Mouse (Mus musculus): ENCODE measurements at regions not wholly inside any gene's neighbourhood (a gene's known extent, or its start where the extent isn't known, plus 50 kb on each side); places are given as distances from the start of the nearest gene placed in this dataset.

GRCm38 (mm10) chr11:43952151-43952550 is 51.1 kb upstream of the Adra1b start:
- DNase-seq (ENCODE audit: extremely low spot score, low spot score): no peak

GRCm38 (mm10) chr11:43958241-43958975 is 57.4 kb upstream of the Adra1b start:
- DNase-seq (ENCODE audit: extremely low spot score, low spot score): no peak

GRCm38 (mm10) chr11:43958976-43959315 is 57.9 kb upstream of the Adra1b start:
- no peak for DNase-seq (ENCODE audit: extremely low spot score, low spot score)

GRCm38 (mm10) chr11:43960348-43961105 is 59.5 kb upstream of the Adra1b start:
- DNase-seq (ENCODE audit: extremely low spot score, low spot score): no peak

- no peak for DNase-seq (ENCODE audit: extremely low spot score, low spot score)
These were observed 60.5 kb upstream of the Adra1b start for GRCm38 (mm10) chr11:43961398-43962070.

- DNase-seq (ENCODE audit: extremely low spot score, low spot score): no peak
These were observed 66.8 kb upstream of the Adra1b start for GRCm38 (mm10) chr11:43967764-43968163.

GRCm38 (mm10) chr11:43971886-43972285 is 70.9 kb upstream of the Adra1b start:
- no peak for DNase-seq (ENCODE audit: extremely low spot score, low spot score)

GRCm38 (mm10) chr11:43976024-43976423 is 75.0 kb upstream of the Adra1b start:
- no peak for DNase-seq (ENCODE audit: extremely low spot score, low spot score)

- DNase-seq (ENCODE audit: extremely low spot score, low spot score): no peak
These were observed 78.4 kb upstream of the Adra1b start for GRCm38 (mm10) chr11:43979406-43979805.

- DNase-seq (ENCODE audit: extremely low spot score, low spot score): no peak
These were observed 79.4 kb upstream of the Adra1b start for GRCm38 (mm10) chr11:43980444-43980843.

- DNase-seq (ENCODE audit: extremely low spot score, low spot score): no peak
These were observed 89.0 kb upstream of the Adra1b start for GRCm38 (mm10) chr11:43989911-43990430.

- DNase-seq (ENCODE audit: extremely low spot score, low spot score): no peak
These were observed 91.0 kb upstream of the Adra1b start for GRCm38 (mm10) chr11:43992011-43992471.

GRCm38 (mm10) chr11:43998046-43998725 is 97.2 kb upstream of the Adra1b start:
- DNase-seq (ENCODE audit: extremely low spot score, low spot score): no peak

- no peak for DNase-seq (ENCODE audit: extremely low spot score, low spot score)
These were observed 99.0 kb upstream of the Adra1b start for GRCm38 (mm10) chr11:44000056-44000455.

GRCm38 (mm10) chr11:44001843-44002589 is 101.0 kb upstream of the Adra1b start:
- no peak for DNase-seq (ENCODE audit: extremely low spot score, low spot score)

- DNase-seq (ENCODE audit: extremely low spot score, low spot score): no peak
These were observed 101.9 kb upstream of the Adra1b start for GRCm38 (mm10) chr11:44002716-44003522.

- DNase-seq (ENCODE audit: extremely low spot score, low spot score): no peak
These were observed 106.6 kb upstream of the Adra1b start for GRCm38 (mm10) chr11:44007526-44008040.

- no peak for DNase-seq (ENCODE audit: extremely low spot score, low spot score)
These were observed 111.3 kb upstream of the Adra1b start for GRCm38 (mm10) chr11:44012314-44012713.

GRCm38 (mm10) chr11:44013841-44014240 is 112.8 kb upstream of the Adra1b start:
- DNase-seq (ENCODE audit: extremely low spot score, low spot score): no peak

GRCm38 (mm10) chr11:44021638-44022037 is 120.6 kb upstream of the Adra1b start:
- no peak for DNase-seq (ENCODE audit: extremely low spot score, low spot score)

Measured in neural tube, embryonic 10.5 days (tissue).